Mouse (Mus musculus): ENCODE measurements around the gene Mapk3.

- no peak for TF ChIP-seq POLR2A (IDR thresholded peaks at IDR 0.05; ENCODE audit: control insufficient read depth, low read depth, low read length)
- no peak for TF ChIP-seq CTCF (IDR thresholded peaks at IDR 0.05; ENCODE audit: control insufficient read depth, insufficient read depth, insufficient replicate concordance, low read depth, low read length)
These were observed 12.6 kb upstream of the Mapk3 start for GRCm38 (mm10) chr7:126746798-126747197.

Data from testis, adult 2 months (tissue).